Mouse (Mus musculus) erythroblast, embryonic 14.5 days (primary cell): Measurements from ENCODE around the gene BC048403. TPM values are rescaled to one million over a fixed set of nuclear protein-coding genes. Genes with fewer than 3 reads are reported as not detected.

Source experiments
- H3K27me3 ChIP-seq: 2 replicates; pipeline ENCODE4 v1.6.1; 2012; ENCODE audit warnings: inconsistent platforms; ENCODE audit not compliant: control insufficient read depth
- H3K36me3 ChIP-seq: 2 replicates; pipeline ENCODE4 v1.6.1; 2012; ENCODE audit warnings: mild to moderate bottlenecking, inconsistent platforms; ENCODE audit not compliant: control insufficient read depth
- H3K4me1 ChIP-seq: 2 replicates; pipeline ENCODE4 v1.6.1; 2012; ENCODE audit warnings: inconsistent platforms; ENCODE audit not compliant: control insufficient read depth
- H3K4me3 ChIP-seq: replicated peaks from 2 replicates; pipeline ENCODE3; 2012; ENCODE audit warnings: moderate library complexity, mild to moderate bottlenecking, inconsistent platforms
- H3K9me3 ChIP-seq: 2 replicates; pipeline ENCODE4 v1.6.1; 2012; ENCODE audit warnings: low read length, inconsistent platforms, mixed read lengths; ENCODE audit not compliant: control insufficient read depth
- GATA1 ChIP-seq: IDR thresholded peaks from 2 replicates; pipeline ENCODE4 v1.6.1; 2012; ENCODE audit warnings: low read length, inconsistent platforms, mixed read lengths
- TAL1 ChIP-seq: IDR thresholded peaks from 3 replicates; pipeline ENCODE4 v1.6.1; 2012; ENCODE audit warnings: low read length, inconsistent platforms, mixed read lengths
- polyA plus RNA-seq: library from polyadenylated mRNA; stranded (reverse); fragments of >175 nt; gene quantifications from 2 replicates; pipeline ENCODE4 v1.2.3, GENCODE M21; 2012

The BC048403 gene
- polyA plus RNA-seq, 1 experiment: 0.17 TPM

GRCm38 (mm10) chr10:121800041-121800440 lies 60.3 kb downstream of the BC048403 start:
- Histone ChIP-seq H3K9me3 (no peaks in the 10 kb centered on the region), H3K36me3 (no peaks in the 10 kb centered on the region), H3K4me3 (no peak overlapping the region), H3K4me1 (no peaks in the 10 kb centered on the region), H3K27me3 (no peaks in the 10 kb centered on the region)
- TF ChIP-seq TAL1 (no peak), GATA1 (no peak)

Other genes starting within 250 kb of the BC048403 start
- 0.09 and 0.18 TPM in 2 replicates for gene Tbk1, start 153.2 kb upstream of the BC048403 start, polyA plus RNA-seq
- 0.26 and 1.7 TPM in 2 replicates for gene Xpot, start 113.6 kb upstream of the BC048403 start, polyA plus RNA-seq
- gene D930020B18Rik, start 98.3 kb upstream of the BC048403 start, polyA plus RNA-seq: not detected in 2 replicates